Mouse (Mus musculus) embryonic facial prominence, embryonic 10.5 days (tissue): ENCODE results near the gene Dact2. TPM values are rescaled to one million over a fixed set of nuclear protein-coding genes. Genes with fewer than 3 reads are reported as not detected.

Experiments
- DNase-seq: peaks from one replicate; pipeline ENCODE4 v3.0.0-alpha.2; 2017; ENCODE audit warnings: low spot score
- H3K27ac ChIP-seq: fragments of 300-500 bp; sonication (generic); replicated peaks from 2 replicates; pipeline ENCODE4 v1.5.1; 2016; ENCODE audit warnings: mild to moderate bottlenecking
- H3K27me3 ChIP-seq: fragments of 300-500 bp; sonication (generic); replicated peaks from 2 replicates; pipeline ENCODE4 v1.6.1; 2016; ENCODE audit warnings: low read depth, mild to moderate bottlenecking; ENCODE audit not compliant: poor library complexity, severe bottlenecking
- H3K36me3 ChIP-seq: fragments of 300-500 bp; sonication (generic); replicated peaks from 2 replicates; pipeline ENCODE4 v1.6.1; 2016; ENCODE audit warnings: mild to moderate bottlenecking, moderate library complexity
- H3K4me1 ChIP-seq: fragments of 300-500 bp; sonication (generic); 2 replicates; pipeline ENCODE4 v1.6.1; 2016
- H3K4me3 ChIP-seq: fragments of 300-500 bp; sonication (generic); 2 replicates; pipeline ENCODE4 v1.5.1; 2016; ENCODE audit warnings: mild to moderate bottlenecking, moderate library complexity
- H3K9me3 ChIP-seq: fragments of 300-500 bp; sonication (generic); 2 replicates; pipeline ENCODE4 v1.6.1; 2016; ENCODE audit warnings: mild to moderate bottlenecking
- WGBS: fragments of 180-500 bp; shearing (Covaris S2); methylation state at CpG from one replicate; pipeline ENCODE4 v1.1.7; 2016; 5-methylcytosine and 5-hydroxymethylcytosine counted together
- polyA plus RNA-seq: library from polyadenylated mRNA; unstranded; fragments of >200 nt; fragmentation: Nextera tagmentation; extraction: Ambion mirVana; gene quantifications from 2 replicates; pipeline ENCODE4 v1.2.1, GENCODE M21; 2016

Dact2 gene
- polyA plus RNA-seq, 1 experiment from 2014 or later: 0.60 TPM

DNA sequence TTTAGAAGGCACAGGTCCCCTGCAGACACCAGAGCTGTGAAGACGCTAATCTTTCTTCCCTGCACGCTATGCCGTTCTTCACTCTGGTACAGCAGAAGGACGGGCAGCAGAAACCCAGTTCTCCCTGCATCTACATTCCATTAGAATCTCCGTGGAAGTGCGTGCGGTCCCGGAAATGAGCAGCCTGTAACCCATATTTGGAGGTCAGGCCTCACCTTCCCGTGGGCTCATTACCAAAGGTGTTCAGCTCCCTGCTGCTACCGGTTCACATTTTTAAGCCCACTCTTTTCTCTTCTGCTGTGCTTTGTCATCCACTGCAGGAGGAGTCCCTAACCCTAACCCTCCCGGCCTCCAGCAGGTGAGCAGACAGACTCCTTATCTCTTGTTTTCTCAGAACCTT is 34.7 kb downstream of the Dact2 start:
- no peak overlapping the region for H3K4me3 ChIP-seq
- H3K27me3 ChIP-seq: peaks cover 18% of the 10 kb centered on the region
- H3K27ac ChIP-seq: no peak overlapping the region
- 67% methylated on average over 11 of the region's 11 CpGs for WGBS
- DNase-seq: no peak
- no peaks in the 10 kb centered on the region for H3K9me3 ChIP-seq
- peaks cover 87% of the 10 kb centered on the region for H3K4me1 ChIP-seq
- H3K36me3 ChIP-seq: no peaks in the 10 kb centered on the region

DNA sequence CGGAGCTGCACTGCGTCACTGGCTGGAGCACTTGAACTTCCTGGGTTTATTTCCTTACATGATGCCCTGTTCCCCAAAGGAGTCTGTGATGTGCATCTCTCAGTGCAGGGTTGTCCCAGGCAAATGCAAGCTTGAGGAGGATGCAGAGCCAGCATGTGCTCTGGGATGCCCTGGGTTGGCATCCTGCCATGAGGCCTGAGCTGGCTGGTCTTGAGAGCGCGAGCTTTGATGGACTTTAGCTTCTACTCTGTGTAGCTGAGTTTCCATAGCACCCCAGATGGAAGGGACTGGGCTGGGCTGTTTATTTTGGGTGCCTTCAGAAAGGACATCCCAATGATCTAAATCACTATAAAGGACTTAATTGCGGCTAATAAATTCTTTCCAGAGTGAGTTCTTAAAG is 36.5 kb downstream of the Dact2 start:
- no peak for DNase-seq
- WGBS: 89% methylated on average over 5 of the region's 5 CpGs
- Histone ChIP-seq H3K4me1 (peaks cover 81% of the 10 kb centered on the region), H3K27ac (no peak overlapping the region; the same call in 1 of the 2 replicates), H3K27me3 (peaks cover 18% of the 10 kb centered on the region), H3K4me3 (no peak overlapping the region), H3K36me3 (no peaks in the 10 kb centered on the region), H3K9me3 (no peaks in the 10 kb centered on the region)

DNA sequence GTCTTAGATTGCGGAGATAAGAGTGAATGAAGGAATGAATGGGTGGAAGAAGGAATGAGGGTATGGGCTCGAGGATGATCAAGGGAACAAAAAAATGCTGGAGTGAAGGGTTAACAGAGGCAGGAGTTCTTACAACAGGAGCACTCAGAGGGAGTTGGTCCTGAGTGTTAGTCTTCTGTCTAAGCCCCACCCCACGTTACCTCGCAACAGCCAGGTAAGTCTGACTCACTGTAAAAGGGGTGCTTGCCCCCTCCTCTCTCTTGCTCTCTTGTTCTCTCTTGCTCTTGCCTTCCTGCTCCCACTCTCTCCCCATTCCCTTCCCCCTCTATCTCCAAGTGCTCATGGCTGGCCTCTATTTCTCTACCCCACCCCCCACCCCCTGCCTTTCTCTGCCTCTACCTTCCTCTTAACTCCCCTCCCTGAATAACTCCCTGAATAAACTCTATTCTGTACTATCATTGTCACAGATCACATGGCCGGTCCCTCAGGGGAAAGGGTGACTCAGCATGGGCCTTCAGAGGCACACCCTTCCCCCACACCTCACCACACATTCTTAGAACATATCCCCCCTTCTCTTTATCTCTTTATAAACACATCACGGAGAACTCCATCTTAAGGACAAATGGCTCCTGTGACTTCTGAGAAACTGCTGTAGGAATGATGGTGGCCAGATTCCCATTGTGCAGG is 37.2 kb downstream of the Dact2 start:
- no peak overlapping the region for H3K4me3 ChIP-seq
- 60% methylated on average over 6 of the region's 6 CpGs for WGBS
- H3K9me3 ChIP-seq: no peaks in the 10 kb centered on the region
- DNase-seq: no peak
- peaks cover 22% of the 10 kb centered on the region for H3K27me3 ChIP-seq
- peaks cover 74% of the 10 kb centered on the region for H3K4me1 ChIP-seq
- H3K27ac ChIP-seq: no peak overlapping the region
- no peaks in the 10 kb centered on the region for H3K36me3 ChIP-seq

DNA sequence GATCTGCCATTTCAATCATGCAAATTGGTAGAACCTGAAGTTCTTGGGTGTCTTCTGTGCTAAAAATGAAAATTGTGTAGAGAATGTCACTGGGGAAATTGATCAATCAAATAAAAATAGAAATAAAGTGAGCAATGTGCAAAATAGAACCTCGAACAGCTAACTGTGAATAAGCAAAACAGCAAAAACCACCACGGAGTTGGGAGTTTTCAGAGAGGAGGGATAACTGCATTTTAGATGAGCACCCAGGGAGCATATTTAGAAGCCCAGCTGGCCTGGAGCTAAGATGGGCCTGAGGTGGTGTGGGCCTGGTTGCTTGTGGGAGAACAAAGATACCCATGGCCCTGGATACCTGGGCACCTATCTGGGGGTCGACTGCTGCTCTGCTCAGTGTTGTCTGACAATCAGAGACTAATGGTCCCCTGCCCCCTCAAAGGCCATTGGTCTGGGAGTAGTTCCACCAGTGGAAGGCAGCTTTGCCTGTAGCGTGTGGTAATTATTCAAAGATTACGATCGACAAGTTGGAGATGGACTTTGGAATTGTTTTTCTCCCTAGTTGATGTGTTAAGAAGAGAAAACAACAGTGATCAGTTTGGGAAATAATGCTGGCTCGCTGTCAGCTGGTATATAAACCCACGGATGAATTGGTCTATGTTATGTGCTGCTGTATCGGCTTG is 38.0 kb downstream of the Dact2 start:
- H3K27me3 ChIP-seq: peaks cover 27% of the 10 kb centered on the region
- no peaks in the 10 kb centered on the region for H3K36me3 ChIP-seq
- peak overlapping the region; percentile 39; the same call in 1 of the 2 replicates for H3K4me3 ChIP-seq
- no peak overlapping the region for H3K27ac ChIP-seq
- H3K4me1 ChIP-seq: peaks cover 66% of the 10 kb centered on the region
- no peaks in the 10 kb centered on the region for H3K9me3 ChIP-seq
- no peak for DNase-seq
- WGBS: 56% methylated on average over 9 of the region's 9 CpGs

DNA sequence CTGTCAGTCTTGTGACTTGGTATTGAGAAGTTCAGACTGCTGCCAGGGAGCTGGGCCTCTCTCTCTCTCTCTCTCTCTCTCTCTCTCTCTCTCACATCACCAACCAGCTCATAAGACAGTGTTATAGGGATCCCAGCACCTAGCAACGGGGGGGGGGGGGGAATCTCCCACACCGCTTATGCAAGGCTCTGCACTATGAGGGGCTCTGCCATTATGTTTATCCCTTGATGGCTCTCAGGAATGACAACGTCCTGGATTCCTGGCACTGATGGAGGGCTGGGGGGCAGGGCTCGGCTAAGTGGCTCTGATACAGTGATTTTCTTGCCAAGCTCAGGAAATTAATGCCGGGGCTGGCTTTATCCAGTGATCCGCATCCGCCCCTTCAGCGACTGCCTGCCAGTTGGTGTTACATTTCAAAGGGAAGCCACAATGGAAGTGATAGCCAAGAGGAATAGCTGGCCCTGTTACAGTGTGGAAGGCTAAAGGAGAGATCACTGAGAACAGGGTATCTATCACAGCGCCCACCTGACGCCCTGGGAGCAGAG is 38.7 kb downstream of the Dact2 start:
- peaks cover 59% of the 10 kb centered on the region for H3K4me1 ChIP-seq
- peaks cover 27% of the 10 kb centered on the region for H3K27me3 ChIP-seq
- no peaks in the 10 kb centered on the region for H3K9me3 ChIP-seq
- H3K4me3 ChIP-seq: peak overlapping the region; percentile 39
- no peak overlapping the region for H3K27ac ChIP-seq
- 2% methylated on average over 10 of the region's 10 CpGs for WGBS
- no peaks in the 10 kb centered on the region for H3K36me3 ChIP-seq
- DNase-seq: peak; percentile 67

DNA sequence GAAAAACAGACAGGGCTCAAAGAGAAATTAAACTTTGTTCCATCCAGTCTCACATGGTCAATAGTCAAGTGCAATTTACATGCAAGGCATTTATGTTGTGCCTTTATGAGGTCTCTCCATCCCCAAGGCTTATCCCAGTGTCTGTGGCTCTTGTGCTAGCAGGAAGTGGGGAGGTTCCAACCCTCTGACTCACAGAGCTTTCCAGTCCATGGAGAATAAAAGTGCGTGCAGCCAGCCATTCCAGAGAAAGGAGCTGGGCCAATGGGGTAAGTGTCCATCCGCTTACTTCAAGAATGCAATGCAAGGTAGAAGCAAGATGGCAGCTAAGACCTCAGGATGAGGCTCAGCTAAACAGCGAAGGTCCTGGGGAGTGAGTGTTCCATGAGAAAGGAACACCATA is 43.3 kb downstream of the Dact2 start:
- Histone ChIP-seq H3K27me3 (peaks cover 15% of the 10 kb centered on the region; the same call in 1 of the 2 replicates), H3K9me3 (no peaks in the 10 kb centered on the region), H3K27ac (no peak overlapping the region), H3K4me1 (peaks cover 33% of the 10 kb centered on the region), H3K4me3 (no peak overlapping the region), H3K36me3 (no peaks in the 10 kb centered on the region)
- WGBS: 92% methylated on average over 3 of the region's 3 CpGs
- no peak for DNase-seq

DNA sequence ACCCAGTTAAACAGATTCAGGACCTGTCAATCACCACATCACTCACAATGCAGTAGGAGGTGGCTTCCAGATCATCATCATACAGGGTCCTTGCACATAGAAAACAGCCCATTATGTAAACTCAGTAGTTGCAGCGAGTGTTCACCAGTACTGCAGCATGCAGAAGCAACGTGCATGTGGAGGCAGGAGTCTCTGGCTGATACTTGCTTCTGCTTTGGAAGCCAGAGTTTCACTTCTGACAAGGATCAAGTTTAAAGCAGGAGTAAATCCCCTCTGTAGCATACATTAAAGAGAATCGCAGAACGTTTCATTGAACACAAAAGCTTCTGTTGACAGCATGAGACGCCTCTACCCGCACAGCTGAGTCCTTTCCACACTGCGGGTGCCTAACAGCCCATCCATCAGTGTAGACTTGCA is 46.3 kb downstream of the Dact2 start:
- no peaks in the 10 kb centered on the region for H3K36me3 ChIP-seq
- H3K4me3 ChIP-seq: no peak overlapping the region
- peaks cover 14% of the 10 kb centered on the region; the same call in 1 of the 2 replicates for H3K27me3 ChIP-seq
- 50% methylated on average over 7 of the region's 7 CpGs for WGBS
- DNase-seq: no peak
- H3K27ac ChIP-seq: no peak overlapping the region
- H3K4me1 ChIP-seq: peaks cover 9% of the 10 kb centered on the region
- H3K9me3 ChIP-seq: no peaks in the 10 kb centered on the region

Other genes starting within 250 kb of the Dact2 start
- gene Gm7356, start 200.6 kb downstream of the Dact2 start, polyA plus RNA-seq: not detected in 2 replicates
- not detected in 2 replicates for gene Gm7358, start 144.8 kb downstream of the Dact2 start, polyA plus RNA-seq
- 12.0 and 18.1 TPM in 2 replicates for gene Smoc2, start 75.2 kb upstream of the Dact2 start, polyA plus RNA-seq